Mouse (Mus musculus) hindbrain, embryonic 10.5 days (tissue): ENCODE results near the gene Sp4. TPM values are rescaled to one million over a fixed set of nuclear protein-coding genes. Genes with fewer than 3 reads are reported as not detected.
A peak's percentile ranks its signal among the peaks of the same experiment; 100 is the strongest.

ENCODE experiments used
- DNase-seq: peaks from one replicate; pipeline ENCODE4 v3.0.0-alpha.2; 2017; ENCODE audit warnings: low spot score
- H3K27ac ChIP-seq: fragments of 300-500 bp; sonication (generic); 2 replicates; pipeline ENCODE4 v1.5.1; 2016; ENCODE audit warnings: mild to moderate bottlenecking, moderate library complexity
- H3K27me3 ChIP-seq: fragments of 300-500 bp; sonication (generic); 2 replicates; pipeline ENCODE4 v1.6.1; 2016; ENCODE audit warnings: mild to moderate bottlenecking; ENCODE audit not compliant: poor library complexity, insufficient read depth, severe bottlenecking
- H3K36me3 ChIP-seq: fragments of 300-500 bp; sonication (generic); 2 replicates; pipeline ENCODE4 v1.6.1; 2016; ENCODE audit warnings: mild to moderate bottlenecking, moderate library complexity
- H3K4me1 ChIP-seq: fragments of 300-500 bp; sonication (generic); replicated peaks from 2 replicates; pipeline ENCODE4 v1.6.1; 2016; ENCODE audit warnings: mild to moderate bottlenecking
- H3K4me3 ChIP-seq: fragments of 300-500 bp; sonication (generic); 2 replicates; pipeline ENCODE4 v1.5.1; 2016; ENCODE audit warnings: mild to moderate bottlenecking, moderate library complexity
- H3K9me3 ChIP-seq: fragments of 300-500 bp; sonication (generic); 2 replicates; pipeline ENCODE4 v1.6.1; 2016; ENCODE audit warnings: mild to moderate bottlenecking, moderate library complexity
- WGBS: fragments of 180-500 bp; shearing (Covaris S2); methylation state at CpG from one replicate; pipeline ENCODE4 v1.1.7; 2016; 5-methylcytosine and 5-hydroxymethylcytosine counted together
- polyA plus RNA-seq: library from polyadenylated mRNA; unstranded; fragments of >200 nt; fragmentation: Nextera tagmentation; extraction: Ambion mirVana; gene quantifications from 2 replicates; pipeline ENCODE4 v1.2.1, GENCODE M21; 2016

Gene Sp4
- 10.8 TPM in 2 replicates for polyA plus RNA-seq

- peak; percentile 95 for DNase-seq
- H3K4me1 ChIP-seq: peaks cover 48% of the 10 kb centered on the region
- H3K36me3 ChIP-seq: peaks cover 15% of the 10 kb centered on the region
- H3K9me3 ChIP-seq: no peaks in the 10 kb centered on the region
- H3K27ac ChIP-seq: peak within 1 kb of the TSS; percentile 97
- under 1% methylated on average over 74 of the region's 78 CpGs for WGBS
- peak within 1 kb of the TSS; percentile 83 for H3K4me3 ChIP-seq
- no peaks in the 10 kb centered on the region for H3K27me3 ChIP-seq
Measured at GRCm38 (mm10) chr12:118301072-118301865, at the start of gene Sp4. TSS of gene Sp4 (minus strand) at chr12:118301440.

GRCm38 (mm10) chr12:118339107-118339506, 37.9 kb upstream of the Sp4 start:
- H3K36me3 ChIP-seq: no peaks in the 10 kb centered on the region
- DNase-seq: no peak
- H3K9me3 ChIP-seq: no peaks in the 10 kb centered on the region
- no peak overlapping the region for H3K27ac ChIP-seq
- no peaks in the 10 kb centered on the region for H3K27me3 ChIP-seq
- H3K4me3 ChIP-seq: no peak overlapping the region
- no peaks in the 10 kb centered on the region for H3K4me1 ChIP-seq
- 77% methylated on average over 2 of the region's 2 CpGs for WGBS

DNA sequence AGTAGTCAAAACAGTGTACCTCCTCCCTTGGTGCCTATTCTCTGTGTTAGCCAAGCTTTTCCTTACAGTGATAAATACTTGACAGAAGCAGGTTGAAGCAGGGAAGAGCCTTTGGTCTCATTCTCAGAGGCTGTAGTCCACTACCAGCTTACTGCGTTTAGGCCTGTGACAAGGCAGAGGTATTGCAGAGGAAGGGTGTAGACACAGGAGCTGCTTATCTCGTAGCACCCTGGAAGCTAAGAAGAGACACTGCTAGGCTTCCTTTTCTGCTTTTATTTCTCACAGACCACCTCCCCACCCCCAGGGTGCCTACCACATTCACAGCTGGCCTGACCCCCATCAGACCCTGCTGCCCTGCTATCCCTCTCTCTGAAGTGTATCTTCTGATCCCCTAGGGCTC, 37.0 kb upstream of the Sp4 start:
- Histone ChIP-seq H3K4me1 (no peaks in the 10 kb centered on the region), H3K27me3 (no peaks in the 10 kb centered on the region), H3K36me3 (no peaks in the 10 kb centered on the region), H3K27ac (no peak overlapping the region), H3K4me3 (no peak overlapping the region), H3K9me3 (no peaks in the 10 kb centered on the region)
- DNase-seq: no peak
- WGBS: 72% methylated on average over 2 of the region's 2 CpGs

- H3K9me3 ChIP-seq: no peaks in the 10 kb centered on the region
- DNase-seq: no peak
- H3K4me1 ChIP-seq: no peaks in the 10 kb centered on the region
- no peaks in the 10 kb centered on the region for H3K27me3 ChIP-seq
- WGBS: 89% methylated on average over 3 of the region's 3 CpGs
- no peaks in the 10 kb centered on the region for H3K36me3 ChIP-seq
- H3K4me3 ChIP-seq: no peak overlapping the region
- no peak overlapping the region for H3K27ac ChIP-seq
Measured at GRCm38 (mm10) chr12:118337291-118337690, 36.1 kb upstream of the Sp4 start.

DNA sequence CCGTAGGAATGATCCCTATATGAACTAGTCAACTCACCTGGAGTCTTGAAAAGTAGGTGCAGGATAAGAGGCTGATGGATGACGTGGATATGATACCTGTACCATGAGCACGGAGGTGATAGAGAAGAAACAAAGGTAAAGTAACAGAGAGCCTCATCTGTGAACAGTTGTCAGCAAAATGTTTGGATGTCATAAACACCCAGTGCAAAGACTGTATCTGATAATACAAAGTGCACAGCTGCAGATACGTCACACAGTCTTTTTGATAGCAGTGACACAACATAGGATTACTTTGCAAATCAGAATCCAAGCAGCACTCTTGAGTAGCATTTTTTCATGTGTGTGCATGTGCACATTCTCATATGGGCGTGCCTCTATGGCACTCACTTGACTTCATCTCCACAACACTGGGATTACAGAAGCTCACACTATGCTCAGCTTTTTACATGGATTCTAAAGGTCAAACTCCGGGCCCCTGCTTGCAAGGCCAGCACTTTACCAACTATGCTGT, 27.6 kb upstream of the Sp4 start:
- H3K27ac ChIP-seq: no peak overlapping the region
- 89% methylated on average over 6 of the region's 6 CpGs for WGBS
- H3K9me3 ChIP-seq: no peaks in the 10 kb centered on the region
- no peaks in the 10 kb centered on the region for H3K4me1 ChIP-seq
- H3K27me3 ChIP-seq: no peaks in the 10 kb centered on the region
- no peak overlapping the region for H3K4me3 ChIP-seq
- no peaks in the 10 kb centered on the region for H3K36me3 ChIP-seq
- DNase-seq: no peak

DNA sequence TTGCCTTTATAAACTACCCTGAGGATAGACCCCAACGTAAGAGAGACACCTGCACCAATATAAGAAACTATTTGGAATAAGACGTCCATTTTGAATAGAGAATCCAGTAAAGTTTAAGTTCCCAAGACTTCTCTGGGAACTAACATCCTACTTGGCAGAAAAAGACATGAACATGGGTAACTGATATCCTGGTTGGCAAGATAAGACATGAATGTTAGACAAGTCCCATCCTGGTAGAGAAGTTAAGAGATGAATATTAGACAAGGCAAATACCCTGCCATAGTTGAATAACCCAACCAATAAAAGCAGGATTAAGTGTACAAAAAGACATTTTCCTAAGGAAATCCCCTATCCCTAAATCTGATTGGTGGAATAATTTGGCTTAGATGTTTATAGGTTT, 26.3 kb upstream of the Sp4 start:
- Histone ChIP-seq H3K36me3 (no peaks in the 10 kb centered on the region), H3K9me3 (no peaks in the 10 kb centered on the region), H3K4me3 (no peak overlapping the region), H3K27me3 (no peaks in the 10 kb centered on the region), H3K27ac (no peak overlapping the region), H3K4me1 (no peaks in the 10 kb centered on the region)
- 84% methylated on average over 2 of the region's 2 CpGs for WGBS
- DNase-seq: no peak

DNA sequence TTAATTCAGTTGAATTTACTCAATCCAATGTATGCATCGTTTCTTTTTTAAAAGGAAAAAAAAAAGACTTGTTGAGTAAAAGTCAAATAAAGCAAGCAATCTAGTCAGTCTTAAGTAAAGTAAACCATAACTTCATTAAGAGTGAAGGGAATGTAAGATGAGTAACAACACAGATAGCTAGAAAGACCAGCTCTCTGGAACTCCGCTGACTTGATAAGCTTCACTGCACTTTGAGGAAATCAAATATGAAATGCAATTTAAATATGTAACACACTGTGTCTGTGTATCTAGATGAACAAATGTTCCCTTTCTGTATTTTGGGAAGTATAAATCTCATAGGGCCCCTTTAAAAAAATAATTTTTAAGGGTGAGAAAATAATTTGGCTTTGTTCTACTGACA, 24.9 kb upstream of the Sp4 start:
- Histone ChIP-seq H3K4me1 (no peaks in the 10 kb centered on the region), H3K27ac (no peak overlapping the region), H3K9me3 (no peaks in the 10 kb centered on the region), H3K36me3 (no peaks in the 10 kb centered on the region), H3K27me3 (no peaks in the 10 kb centered on the region), H3K4me3 (no peak overlapping the region)
- WGBS: 94% methylated on average over 2 of the region's 2 CpGs
- DNase-seq: no peak

- no peak for DNase-seq
- Histone ChIP-seq H3K27ac (no peak overlapping the region), H3K9me3 (no peaks in the 10 kb centered on the region), H3K27me3 (no peaks in the 10 kb centered on the region), H3K4me1 (no peaks in the 10 kb centered on the region), H3K4me3 (no peak overlapping the region), H3K36me3 (no peaks in the 10 kb centered on the region)
Measured at GRCm38 (mm10) chr12:118320076-118320475, 18.8 kb upstream of the Sp4 start.

- no peaks in the 10 kb centered on the region for H3K4me1 ChIP-seq
- no peaks in the 10 kb centered on the region for H3K27me3 ChIP-seq
- no peaks in the 10 kb centered on the region for H3K36me3 ChIP-seq
- 68% methylated on average over 2 of the region's 2 CpGs for WGBS
- DNase-seq: no peak
- no peak overlapping the region for H3K27ac ChIP-seq
- H3K9me3 ChIP-seq: no peaks in the 10 kb centered on the region
- no peak overlapping the region for H3K4me3 ChIP-seq
Measured at GRCm38 (mm10) chr12:118314477-118314845, 13.2 kb upstream of the Sp4 start.

DNA sequence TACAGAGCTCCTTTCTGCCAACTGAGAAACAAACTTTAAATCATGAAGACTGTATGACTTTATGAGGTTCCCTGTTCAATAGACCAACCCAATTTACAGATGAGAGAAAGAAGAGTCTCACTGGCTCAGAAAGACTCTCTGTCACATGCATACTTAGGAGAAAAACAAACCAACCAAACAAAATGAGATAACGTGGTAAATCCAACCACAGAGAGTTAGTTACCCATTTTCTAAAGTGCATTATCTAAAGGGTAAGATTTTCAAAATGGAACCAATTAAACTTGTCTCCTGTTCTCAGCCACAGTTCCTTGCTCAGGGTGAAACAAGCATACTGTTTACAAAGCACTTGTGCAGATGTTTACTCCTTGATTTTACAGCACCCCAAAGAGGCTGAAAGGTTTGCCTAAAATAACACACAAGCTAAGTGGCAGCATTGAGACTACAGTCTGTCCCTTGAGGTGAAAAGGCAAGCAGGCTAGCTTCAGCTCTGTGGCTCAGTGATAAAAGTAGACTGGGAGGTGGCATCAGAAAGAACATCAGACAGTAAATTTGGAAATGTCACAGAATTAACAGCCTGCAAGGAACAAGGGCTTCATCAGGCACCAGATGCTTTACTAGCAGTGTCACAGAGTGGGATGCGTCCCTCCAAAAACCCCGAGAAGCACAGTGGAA, 12.7 kb upstream of the Sp4 start:
- H3K4me3 ChIP-seq: no peak overlapping the region
- no peaks in the 10 kb centered on the region for H3K9me3 ChIP-seq
- no peaks in the 10 kb centered on the region for H3K4me1 ChIP-seq
- 82% methylated on average over 3 of the region's 3 CpGs for WGBS
- no peak overlapping the region for H3K27ac ChIP-seq
- DNase-seq: no peak
- H3K36me3 ChIP-seq: no peaks in the 10 kb centered on the region
- H3K27me3 ChIP-seq: no peaks in the 10 kb centered on the region

- Histone ChIP-seq H3K4me3 (no peak overlapping the region), H3K36me3 (peaks cover 11% of the 10 kb centered on the region), H3K9me3 (no peaks in the 10 kb centered on the region), H3K4me1 (peaks cover 27% of the 10 kb centered on the region), H3K27ac (no peak overlapping the region), H3K27me3 (no peaks in the 10 kb centered on the region)
- DNase-seq: no peak
- 90% methylated on average over 3 of the region's 3 CpGs for WGBS
Measured at GRCm38 (mm10) chr12:118303586-118303985, 2.3 kb upstream of the Sp4 start.

DNA sequence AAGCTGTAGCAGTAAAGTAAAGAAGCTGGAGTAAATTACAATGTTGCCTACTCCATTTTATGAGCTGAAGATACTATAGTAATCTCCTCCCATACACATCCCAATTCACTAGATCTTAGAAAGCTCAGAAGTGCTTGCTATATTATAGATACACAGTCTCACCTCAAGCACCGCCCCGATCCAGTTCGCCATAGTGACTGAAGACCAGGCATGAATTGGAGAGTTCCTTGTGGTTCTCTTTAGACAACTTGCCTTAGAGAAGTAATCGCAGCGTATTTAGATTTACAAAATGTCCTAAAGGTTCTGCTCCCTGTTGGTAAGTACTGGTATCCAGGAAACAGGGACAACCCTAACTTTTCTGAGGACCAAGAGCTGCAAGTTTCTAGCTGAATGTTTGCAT, 1.8 kb upstream of the Sp4 start:
- WGBS: 92% methylated on average over 5 of the region's 5 CpGs
- no peaks in the 10 kb centered on the region for H3K9me3 ChIP-seq
- peaks cover 15% of the 10 kb centered on the region for H3K36me3 ChIP-seq
- DNase-seq: no peak
- H3K27ac ChIP-seq: no peak overlapping the region
- peaks cover 32% of the 10 kb centered on the region for H3K4me1 ChIP-seq
- peak overlapping the region; percentile 83 for H3K4me3 ChIP-seq
- no peaks in the 10 kb centered on the region for H3K27me3 ChIP-seq
